Mouse (Mus musculus) midbrain, embryonic 10.5 days (tissue): ENCODE measurements around the gene Dclre1c. TPM values are rescaled to one million over a fixed set of nuclear protein-coding genes. Genes with fewer than 3 reads are reported as not detected.
"Not testable (repeated sequence)": the region's sequence is repeated elsewhere in the genome, so short reads cannot be mapped to it uniquely, and the experiment has no call there.

ENCODE experiments used
- DNase-seq: peaks from one replicate; pipeline ENCODE4 v3.0.0-alpha.2; 2017; ENCODE audit warnings: low spot score
- H3K27ac ChIP-seq: fragments of 300-500 bp; sonication (generic); replicated peaks from 2 replicates; pipeline ENCODE4 v1.5.1; 2016; ENCODE audit warnings: mild to moderate bottlenecking
- H3K27me3 ChIP-seq: fragments of 300-500 bp; sonication (generic); 2 replicates; pipeline ENCODE4 v1.6.1; 2016; ENCODE audit warnings: low read depth, mild to moderate bottlenecking; ENCODE audit not compliant: poor library complexity, severe bottlenecking
- H3K36me3 ChIP-seq: fragments of 300-500 bp; sonication (generic); 2 replicates; pipeline ENCODE4 v1.6.1; 2016; ENCODE audit warnings: mild to moderate bottlenecking, moderate library complexity
- H3K4me1 ChIP-seq: fragments of 300-500 bp; sonication (generic); 2 replicates; pipeline ENCODE4 v1.6.1; 2016
- H3K4me3 ChIP-seq: fragments of 300-500 bp; sonication (generic); 2 replicates; pipeline ENCODE4 v1.5.1; 2016; ENCODE audit warnings: mild to moderate bottlenecking, moderate library complexity
- H3K9me3 ChIP-seq: fragments of 300-500 bp; sonication (generic); replicated peaks from 2 replicates; pipeline ENCODE4 v1.6.1; 2016; ENCODE audit warnings: mild to moderate bottlenecking
- WGBS: fragments of 180-500 bp; shearing (Covaris S2); methylation state at CpG from one replicate; pipeline ENCODE4 v1.1.7; 2016; 5-methylcytosine and 5-hydroxymethylcytosine counted together
- polyA plus RNA-seq: library from polyadenylated mRNA; unstranded; fragments of >200 nt; fragmentation: Nextera tagmentation; extraction: Ambion mirVana; gene quantifications from 2 replicates; pipeline ENCODE4 v1.2.1, GENCODE M21; 2016

The Dclre1c gene
- 7.7 and 7.8 TPM in 2 replicates for polyA plus RNA-seq

DNA sequence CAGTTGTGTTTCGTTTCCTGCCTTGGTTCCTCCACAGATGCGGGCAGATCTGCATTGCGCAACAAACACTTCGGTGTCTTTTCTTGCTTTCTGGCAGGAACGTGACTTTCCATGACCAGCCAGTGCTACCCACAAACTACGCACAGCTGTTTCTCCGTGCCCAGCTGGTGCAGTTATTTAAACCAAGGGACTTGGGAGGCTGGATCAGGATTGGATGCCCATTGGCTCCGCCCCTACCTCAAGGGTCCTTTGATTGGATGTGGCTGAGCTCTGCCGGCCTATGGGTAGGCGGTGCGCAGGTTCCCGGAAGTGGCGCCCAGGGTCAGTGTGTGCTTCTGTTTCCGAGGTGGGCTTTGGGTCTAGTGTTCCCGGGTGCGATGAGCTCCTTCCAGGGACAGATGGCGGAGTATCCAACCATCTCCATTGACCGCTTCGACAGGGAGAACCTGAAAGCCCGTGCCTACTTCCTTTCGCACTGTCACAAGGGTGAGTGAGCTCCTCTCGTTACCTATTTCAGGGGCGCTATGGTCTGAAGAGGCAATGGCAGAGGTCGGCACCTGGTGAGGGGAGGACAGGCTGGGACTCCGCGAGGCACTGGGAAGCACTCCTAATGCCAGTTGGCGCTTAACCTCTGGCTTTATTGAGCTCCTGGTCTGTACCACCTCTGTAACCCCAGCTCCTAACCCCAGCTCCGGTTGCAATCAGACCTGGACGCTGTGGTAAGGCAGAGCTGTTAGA is at the start of gene Dclre1c:
TSS of gene Dclre1c (plus strand) at position 291 of the 738 bp plus-strand sequence.
- DNase-seq: peak; percentile 91
- H3K4me3 ChIP-seq: peak within 1 kb of the TSS; percentile 79
- H3K27ac ChIP-seq: peak within 1 kb of the TSS; percentile 68
- H3K36me3 ChIP-seq: no peaks in the 10 kb centered on the region
- H3K27me3 ChIP-seq: no peaks in the 10 kb centered on the region
- WGBS: 1% methylated on average over 29 of the region's 29 CpGs
- peaks cover 32% of the 10 kb centered on the region for H3K4me1 ChIP-seq
- H3K9me3 ChIP-seq: no peaks in the 10 kb centered on the region

DNA sequence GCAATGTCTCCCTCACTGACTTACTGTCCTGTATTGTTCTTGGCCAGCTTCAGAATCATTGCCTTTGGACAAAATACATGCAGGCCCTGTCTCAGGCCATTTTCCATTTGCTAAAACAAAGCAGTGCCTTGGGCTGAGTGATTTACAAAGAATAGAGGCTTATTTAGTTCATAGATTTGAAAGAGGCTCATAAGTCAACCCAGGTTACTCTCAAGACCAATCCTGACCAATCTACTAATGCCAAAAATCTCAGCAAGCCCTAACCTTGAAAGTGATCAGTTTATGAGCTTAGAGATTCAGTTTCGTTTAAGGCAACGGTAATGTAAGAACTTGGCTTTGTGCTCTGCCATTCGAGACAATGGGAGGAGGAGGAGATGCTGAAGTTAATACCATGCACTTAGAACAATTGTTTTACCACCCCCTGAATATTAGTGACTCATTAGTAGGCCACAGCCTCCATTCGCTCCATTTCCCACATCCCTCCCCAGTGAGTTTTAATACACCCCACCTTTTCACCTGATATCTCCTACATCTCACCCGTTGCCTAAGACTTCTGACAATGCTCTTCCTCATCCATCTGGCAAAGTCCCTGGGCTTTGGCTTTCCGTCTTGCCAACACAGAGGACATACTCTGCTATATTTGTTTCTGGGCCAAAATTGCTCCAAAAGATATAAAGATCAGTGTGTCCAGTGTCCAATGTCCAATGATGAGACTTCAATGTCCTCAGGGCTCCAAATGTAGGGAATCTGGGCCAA is 36.6 kb upstream of the Dclre1c start:
- no peaks in the 10 kb centered on the region for H3K4me1 ChIP-seq

DNA sequence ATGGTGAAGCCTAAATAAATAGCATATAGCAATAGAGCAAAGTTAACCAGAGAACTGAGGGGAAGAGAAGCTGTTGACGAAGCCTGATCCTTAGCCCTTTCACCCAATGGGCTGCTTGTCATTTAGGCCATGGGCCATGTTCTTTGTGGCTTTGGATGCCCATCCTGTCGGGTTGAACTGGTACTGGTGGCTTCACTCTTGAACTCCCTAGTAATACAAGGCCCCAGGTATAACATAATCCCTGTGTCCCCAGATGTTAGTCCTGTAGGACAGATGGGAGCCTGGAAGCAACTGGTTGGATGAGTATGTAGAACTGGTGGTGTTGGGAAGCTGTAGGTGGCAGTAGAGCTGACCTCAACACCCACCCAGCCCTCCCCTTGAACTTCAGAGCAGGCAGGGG is 32.0 kb upstream of the Dclre1c start:
- H3K9me3 ChIP-seq: no peaks in the 10 kb centered on the region

More for the DNA sequence above, 36.6 kb upstream of the Dclre1c start:
- H3K9me3 ChIP-seq: no peaks in the 10 kb centered on the region
- DNase-seq: no peak
- no peaks in the 10 kb centered on the region for H3K27me3 ChIP-seq
- H3K27ac ChIP-seq: no peak overlapping the region
- no peaks in the 10 kb centered on the region for H3K36me3 ChIP-seq
- WGBS: 85% methylated on average over 6 of the region's 6 CpGs
- no peak overlapping the region for H3K4me3 ChIP-seq

DNA sequence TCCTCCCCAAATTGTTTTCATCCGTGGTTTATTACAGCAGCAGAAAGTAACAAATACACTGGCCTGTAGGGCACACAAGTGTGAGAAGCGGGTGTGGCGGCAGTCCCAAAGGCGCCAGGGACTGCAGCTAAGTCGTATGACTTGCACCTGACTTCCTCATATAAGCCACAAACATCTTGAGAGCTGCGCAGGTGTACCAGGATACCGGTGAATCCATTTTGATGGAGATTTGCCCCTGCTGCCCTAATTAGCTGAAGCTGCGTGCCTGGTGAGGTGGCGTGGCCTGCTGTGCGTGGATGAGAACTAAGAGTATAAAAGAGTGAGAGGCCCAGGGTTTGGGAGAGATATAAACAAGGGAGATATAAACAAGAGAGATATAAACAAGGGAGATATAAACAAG is 26.8 kb upstream of the Dclre1c start, which contains the start of gene Olah:
TSS of gene Olah (minus strand) at position 101 of the 400 bp plus-strand sequence.
- DNase-seq, H3K27me3 ChIP-seq, H3K36me3 ChIP-seq, H3K9me3 ChIP-seq, H3K4me1 ChIP-seq, H3K4me3 ChIP-seq, H3K27ac ChIP-seq: not testable (repeated sequence)
- WGBS: 71% methylated on average over 10 of the region's 10 CpGs

More for the DNA sequence above, 32.0 kb upstream of the Dclre1c start:
- H3K27ac ChIP-seq: no peak overlapping the region
- no peak overlapping the region for H3K4me3 ChIP-seq
- no peaks in the 10 kb centered on the region for H3K4me1 ChIP-seq
- H3K36me3 ChIP-seq: no peaks in the 10 kb centered on the region
- H3K27me3 ChIP-seq: no peaks in the 10 kb centered on the region
- DNase-seq: no peak
- WGBS: 72% methylated on average over 2 of the region's 2 CpGs

GRCm38 (mm10) chr2:3405981-3406380 is 17.9 kb upstream of the Dclre1c start:
- Histone ChIP-seq H3K4me3 (no peak overlapping the region), H3K4me1 (no peaks in the 10 kb centered on the region), H3K9me3 (no peaks in the 10 kb centered on the region), H3K27me3 (no peaks in the 10 kb centered on the region), H3K27ac (no peak overlapping the region), H3K36me3 (no peaks in the 10 kb centered on the region)
- no peak for DNase-seq
- WGBS: 87% methylated on average over 4 of the region's 4 CpGs

- Histone ChIP-seq H3K4me1 (no peaks in the 10 kb centered on the region), H3K27ac (no peak overlapping the region), H3K4me3 (no peak overlapping the region), H3K9me3 (no peaks in the 10 kb centered on the region), H3K36me3 (no peaks in the 10 kb centered on the region), H3K27me3 (no peaks in the 10 kb centered on the region)
- DNase-seq: no peak
- WGBS: 83% methylated on average over 7 of the region's 7 CpGs
These were observed 16.2 kb upstream of the Dclre1c start for GRCm38 (mm10) chr2:3407756-3408155.

DNA sequence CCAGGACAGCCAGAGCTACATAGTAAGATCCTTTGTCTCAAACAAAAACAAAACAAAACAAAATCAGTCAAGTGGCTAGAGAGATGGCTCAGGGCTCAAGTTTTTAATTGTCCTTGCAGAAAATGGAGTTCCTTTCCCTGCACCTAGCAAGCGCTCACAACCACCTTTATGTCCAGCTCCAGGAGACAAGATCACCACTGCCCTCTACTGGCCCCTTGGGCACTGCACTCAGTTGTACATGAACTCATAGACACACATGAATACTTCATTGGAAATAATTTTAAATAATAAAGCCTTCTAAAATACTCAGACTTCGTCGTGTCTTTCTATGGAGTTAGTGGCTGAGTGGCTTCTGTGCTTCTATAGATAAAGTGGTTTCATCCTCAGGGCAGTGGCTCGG is 9.7 kb upstream of the Dclre1c start:
- Histone ChIP-seq H3K4me3 (no peak overlapping the region), H3K36me3 (no peaks in the 10 kb centered on the region), H3K27me3 (peaks cover 31% of the 10 kb centered on the region), H3K27ac (no peak overlapping the region), H3K4me1 (peaks cover 6% of the 10 kb centered on the region), H3K9me3 (no peaks in the 10 kb centered on the region)
- 32% methylated on average over 4 of the region's 4 CpGs for WGBS
- peak; percentile 67 for DNase-seq

GRCm38 (mm10) chr2:3415676-3416075 is 8.3 kb upstream of the Dclre1c start:
- Histone ChIP-seq H3K27ac (no peak overlapping the region), H3K4me3 (no peak overlapping the region), H3K36me3 (no peaks in the 10 kb centered on the region), H3K4me1 (peaks cover 20% of the 10 kb centered on the region), H3K27me3 (peaks cover 31% of the 10 kb centered on the region), H3K9me3 (no peaks in the 10 kb centered on the region)
- 75% methylated on average over 1 of the region's 1 CpGs for WGBS
- no peak for DNase-seq

DNA sequence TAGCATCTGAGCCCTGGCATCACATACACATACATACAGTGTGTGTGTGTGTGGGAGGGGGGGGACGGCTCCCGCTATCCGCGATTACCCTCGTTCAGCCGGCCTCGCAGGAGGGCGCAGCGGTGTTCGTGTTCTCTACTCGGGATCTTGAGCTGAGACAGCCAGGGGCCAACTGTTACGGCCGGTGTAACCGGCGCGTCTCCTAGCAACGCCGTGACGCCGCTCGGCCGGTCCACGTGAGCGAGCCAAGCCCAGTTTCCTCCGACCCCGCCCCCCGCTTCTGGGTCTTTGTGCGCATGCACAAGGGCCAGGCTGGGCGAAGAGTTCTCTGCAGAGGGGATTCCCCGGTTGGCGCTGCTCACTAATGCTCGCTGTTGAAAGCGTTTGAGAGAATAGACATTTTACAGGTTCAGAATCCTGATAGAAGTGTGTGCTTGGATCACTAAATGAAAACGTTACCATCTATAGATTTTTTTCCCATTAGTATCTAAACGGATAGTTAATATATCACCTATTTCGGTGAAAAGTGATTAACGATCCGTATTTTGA is 5.0 kb upstream of the Dclre1c start:
- Histone ChIP-seq H3K9me3 (no peaks in the 10 kb centered on the region), H3K27ac (peak overlapping the region; percentile 52), H3K4me3 (peak overlapping the region; percentile 59), H3K36me3 (no peaks in the 10 kb centered on the region), H3K4me1 (peaks cover 30% of the 10 kb centered on the region), H3K27me3 (peaks cover 31% of the 10 kb centered on the region)
- peak; percentile 96 for DNase-seq
- 4% methylated on average over 38 of the region's 38 CpGs for WGBS

DNA sequence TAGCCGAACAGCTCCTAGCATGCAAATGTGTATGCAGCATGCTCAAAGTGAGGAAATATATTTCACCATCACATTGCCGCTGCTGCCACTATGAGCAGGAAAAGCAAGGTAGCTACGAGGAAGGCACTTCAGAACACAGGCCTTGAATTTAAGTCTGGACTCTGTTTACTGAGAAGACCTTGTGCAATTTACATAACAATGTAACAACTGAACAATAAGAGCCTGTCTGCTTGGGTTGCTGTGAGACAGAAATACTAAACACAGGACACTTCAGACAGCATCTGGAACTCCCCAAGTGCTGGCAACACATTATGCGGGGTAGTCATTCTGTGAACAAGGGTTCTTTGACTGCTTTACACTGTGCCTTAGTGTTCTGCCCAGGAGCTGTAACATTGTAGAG is 3.8 kb upstream of the Dclre1c start:
- H3K27ac ChIP-seq: no peak overlapping the region; the same call in 1 of the 2 replicates
- WGBS: 51% methylated on average over 4 of the region's 4 CpGs
- peaks cover 38% of the 10 kb centered on the region for H3K4me1 ChIP-seq
- DNase-seq: peak; percentile 17
- no peaks in the 10 kb centered on the region for H3K9me3 ChIP-seq
- no peaks in the 10 kb centered on the region for H3K36me3 ChIP-seq
- peaks cover 31% of the 10 kb centered on the region for H3K27me3 ChIP-seq
- no peak overlapping the region for H3K4me3 ChIP-seq

DNA sequence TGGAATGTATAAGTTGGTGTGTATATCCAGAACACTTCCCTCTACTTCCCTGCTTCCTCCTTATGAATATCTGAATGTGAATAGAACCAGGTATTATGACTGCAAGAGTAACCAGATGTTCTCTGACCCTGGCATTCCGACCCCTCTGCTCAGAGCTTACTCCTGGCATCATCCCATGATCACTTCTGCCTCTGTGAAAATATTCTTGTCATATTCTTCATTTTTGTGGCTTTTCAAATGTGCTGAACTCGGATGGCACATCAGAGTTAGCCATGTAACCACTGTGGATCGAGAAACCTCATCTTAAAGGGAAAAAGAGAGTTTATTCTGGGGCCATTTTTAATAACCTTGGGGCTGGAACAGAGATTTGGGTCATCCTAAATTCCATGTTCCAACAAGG is 1.4 kb upstream of the Dclre1c start, which contains the start of gene Meig1:
TSS of gene Meig1 (minus strand) at position 101 of the 400 bp plus-strand sequence.
- no peak for DNase-seq
- Histone ChIP-seq H3K4me3 (peak within 1 kb of the TSS; percentile 79; the same call in 1 of the 2 replicates), H3K27ac (no peak within 1 kb of the TSS), H3K4me1 (peaks cover 38% of the 10 kb centered on the region), H3K9me3 (no peaks in the 10 kb centered on the region), H3K36me3 (no peaks in the 10 kb centered on the region), H3K27me3 (peaks cover 10% of the 10 kb centered on the region)
- 74% methylated on average over 3 of the region's 3 CpGs for WGBS

DNA sequence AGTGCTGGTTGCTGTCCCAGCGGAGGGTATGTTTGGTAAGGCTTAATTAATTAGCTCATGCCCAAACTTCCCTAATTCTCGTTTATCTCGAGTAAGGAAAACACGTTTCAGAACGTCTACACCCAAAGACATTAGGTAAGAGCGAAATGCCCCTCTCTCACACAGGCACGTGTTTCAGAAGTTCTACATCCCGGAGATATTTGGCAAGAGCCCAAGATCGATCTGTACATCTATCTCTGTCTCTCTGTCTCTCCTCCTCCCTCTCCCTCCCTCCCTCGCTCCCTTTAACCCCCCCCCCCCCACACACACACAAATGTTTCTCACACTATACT is 614 bp downstream of the Dclre1c start:
- no peaks in the 10 kb centered on the region for H3K9me3 ChIP-seq
- H3K4me1 ChIP-seq: peaks cover 29% of the 10 kb centered on the region
- no peaks in the 10 kb centered on the region for H3K27me3 ChIP-seq
- H3K4me3 ChIP-seq: peak overlapping the region; percentile 79
- WGBS: 20% methylated on average over 9 of the region's 10 CpGs
- peak overlapping the region; percentile 68 for H3K27ac ChIP-seq
- peaks cover under 1% of the 10 kb centered on the region; the same call in 1 of the 2 replicates for H3K36me3 ChIP-seq
- DNase-seq: no peak
